Mouse (Mus musculus): ENCODE results near the gene 5730409E04Rik. TPM values are rescaled to one million over a fixed set of nuclear protein-coding genes. Genes with fewer than 3 reads are reported as not detected.

5730409E04Rik gene
- polyA plus RNA-seq, 1 experiment from 2014 or later, result 1.2 TPM

DNA sequence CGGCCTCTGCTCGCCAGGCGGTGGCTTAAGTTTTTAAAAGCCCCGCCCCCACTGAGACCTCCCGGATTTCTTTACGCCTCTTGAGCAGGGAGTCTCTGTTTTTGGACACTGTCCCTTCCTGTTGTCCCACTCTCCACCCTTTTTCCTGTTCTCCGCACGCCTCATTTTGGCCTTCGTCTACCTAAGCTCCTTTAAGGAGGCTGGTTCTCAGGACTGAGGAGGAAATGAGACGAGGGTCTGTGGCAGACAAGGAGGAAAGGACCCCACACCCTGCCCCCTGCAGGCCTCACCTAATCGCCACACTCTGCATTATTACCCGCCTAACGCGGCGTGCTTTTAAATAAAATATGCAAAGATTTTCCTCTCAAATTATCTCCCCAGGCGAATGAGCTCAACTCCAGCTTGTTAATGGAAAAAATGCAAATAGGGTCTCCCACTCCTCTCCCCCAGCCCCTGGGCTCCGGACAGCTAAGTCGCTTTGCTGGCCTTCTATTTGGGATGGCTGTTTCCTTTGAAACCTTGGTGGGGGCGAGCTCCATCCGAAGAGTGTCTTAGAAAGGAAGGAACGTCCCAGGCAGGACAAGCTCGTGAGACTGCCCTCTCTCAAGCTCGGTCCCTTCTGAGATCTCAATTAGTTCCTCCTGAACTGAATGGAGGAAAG is 17.5 kb downstream of the 5730409E04Rik start:
- Histone ChIP-seq H3K4me3 (ENCODE audit: low read depth, low read length) (0 out of 2 replicates have a peak overlapping the region, but pooled peaks have one; percentile 1), H3K4me2 (replicated peaks; ENCODE audit: low read depth) (peak overlapping the region; percentile 37), H3K9me3 (ENCODE audit: control insufficient read depth) (no peaks in the 10 kb centered on the region), H3K27me3 (replicated peaks; ENCODE audit: control insufficient read depth, insufficient read depth, low read length) (no peaks in the 10 kb centered on the region; the same call in 1 of the 2 replicates), H3K27ac (ENCODE audit: low read depth, low read length) (no peak overlapping the region), H3K9ac (ENCODE audit: low read depth, low read length) (no peak overlapping the region), H3K4me1 (replicated peaks; ENCODE audit: control insufficient read depth, insufficient read depth, low read length) (no peaks in the 10 kb centered on the region), H3K36me3 (ENCODE audit: control insufficient read depth, insufficient read depth) (no peaks in the 10 kb centered on the region)
- TF ChIP-seq CTCF (IDR thresholded peaks at IDR 0.05; ENCODE audit: low read depth), result peak; percentile 47
- ATAC-seq, result no peak
- WGBS, result 12% methylated on average over 23 of the region's 23 CpGs

DNA sequence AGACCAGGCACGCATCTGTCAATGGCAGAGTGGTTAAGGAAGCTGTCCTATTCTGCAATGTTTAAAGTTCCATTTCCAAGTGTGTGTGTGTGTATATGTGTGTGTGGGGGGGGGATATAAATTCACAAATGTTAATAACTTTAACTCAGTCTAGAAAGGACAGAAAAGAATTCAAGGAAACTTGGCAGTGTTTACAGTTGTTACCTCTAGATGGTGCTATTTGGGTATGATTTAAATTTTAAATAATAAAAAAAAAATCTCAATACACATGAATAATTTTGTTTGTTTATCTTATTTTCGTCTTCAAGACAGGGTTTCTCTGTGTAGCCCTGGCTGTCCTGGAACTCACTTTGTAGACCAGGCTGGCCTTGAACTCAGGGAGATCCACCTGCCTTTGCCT is 22.3 kb downstream of the 5730409E04Rik start:
- Histone ChIP-seq H3K4me3 (ENCODE audit: low read depth, low read length) (no peak overlapping the region), H3K4me1 (replicated peaks; ENCODE audit: control insufficient read depth, insufficient read depth, low read length) (no peaks in the 10 kb centered on the region), H3K27ac (ENCODE audit: low read depth, low read length) (no peak overlapping the region), H3K9me3 (ENCODE audit: control insufficient read depth) (no peaks in the 10 kb centered on the region), H3K9ac (ENCODE audit: low read depth, low read length) (no peak overlapping the region), H3K36me3 (ENCODE audit: control insufficient read depth, insufficient read depth) (no peaks in the 10 kb centered on the region), H3K4me2 (replicated peaks; ENCODE audit: low read depth) (no peak overlapping the region), H3K27me3 (replicated peaks; ENCODE audit: control insufficient read depth, insufficient read depth, low read length) (peaks cover 3% of the 10 kb centered on the region; the same call in 1 of the 2 replicates)
- ATAC-seq, result no peak
- 30% methylated on average over 2 of the region's 2 CpGs for WGBS
- TF ChIP-seq CTCF (IDR thresholded peaks at IDR 0.05; ENCODE audit: low read depth), result peak; percentile 34; the same call in 1 of the 2 replicates

DNA sequence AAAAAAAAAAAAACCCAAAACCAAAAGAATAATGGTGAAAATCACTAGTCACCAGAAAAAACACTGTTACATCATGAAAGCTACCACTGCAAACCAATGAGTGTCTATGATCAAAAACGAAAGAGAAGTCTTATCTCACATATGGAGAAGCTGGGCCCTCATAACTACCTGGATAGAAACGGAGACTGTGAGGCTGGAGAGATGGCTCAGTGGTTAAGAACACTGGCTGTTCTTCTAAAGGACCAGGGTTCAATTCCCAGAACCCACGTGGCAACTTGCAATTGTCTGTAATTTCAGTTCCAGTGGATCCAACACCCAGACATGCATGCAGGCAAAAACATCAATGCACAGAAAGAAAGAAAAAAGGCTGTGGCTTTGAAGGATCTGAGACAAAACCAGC is 23.1 kb downstream of the 5730409E04Rik start:
- Histone ChIP-seq H3K4me3 (ENCODE audit: low read depth, low read length) (no peak overlapping the region), H3K27ac (ENCODE audit: low read depth, low read length) (no peak overlapping the region), H3K4me2 (replicated peaks; ENCODE audit: low read depth) (no peak overlapping the region), H3K4me1 (replicated peaks; ENCODE audit: control insufficient read depth, insufficient read depth, low read length) (no peaks in the 10 kb centered on the region), H3K27me3 (replicated peaks; ENCODE audit: control insufficient read depth, insufficient read depth, low read length) (peaks cover 3% of the 10 kb centered on the region; the same call in 1 of the 2 replicates), H3K9me3 (ENCODE audit: control insufficient read depth) (no peaks in the 10 kb centered on the region), H3K9ac (ENCODE audit: low read depth, low read length) (no peak overlapping the region), H3K36me3 (ENCODE audit: control insufficient read depth, insufficient read depth) (no peaks in the 10 kb centered on the region)
- no peak for TF ChIP-seq CTCF (IDR thresholded peaks at IDR 0.05; ENCODE audit: low read depth)
- ATAC-seq, result no peak
- WGBS, result 58% methylated on average over 3 of the region's 3 CpGs

DNA sequence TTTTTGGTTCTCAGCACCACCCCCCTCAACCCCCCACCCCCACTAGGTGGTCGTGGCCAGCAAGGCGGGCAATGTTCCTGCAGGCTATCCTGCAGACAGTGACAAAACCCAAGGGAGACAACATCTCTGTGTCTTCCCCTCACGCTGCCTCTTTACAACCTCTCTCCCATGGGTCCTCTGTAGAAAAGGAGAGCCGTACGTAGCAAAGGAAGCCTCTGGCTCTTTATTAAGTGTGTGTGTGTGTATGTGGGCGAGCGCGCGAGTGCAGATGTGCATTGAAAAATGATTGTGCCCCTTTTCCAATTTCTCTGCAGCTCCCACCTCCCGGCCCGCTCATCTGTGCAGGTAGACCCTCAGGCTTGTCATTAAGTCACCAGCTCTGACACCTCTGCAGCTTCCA is 26.7 kb downstream of the 5730409E04Rik start:
- Histone ChIP-seq H3K9me3 (ENCODE audit: control insufficient read depth) (no peaks in the 10 kb centered on the region), H3K9ac (ENCODE audit: low read depth, low read length) (no peak overlapping the region), H3K4me3 (ENCODE audit: low read depth, low read length) (no peak overlapping the region), H3K27me3 (replicated peaks; ENCODE audit: control insufficient read depth, insufficient read depth, low read length) (0 out of 2 replicates have a peak, but pooled peaks cover 3% of the 10 kb centered on the region), H3K27ac (ENCODE audit: low read depth, low read length) (no peak overlapping the region), H3K36me3 (ENCODE audit: control insufficient read depth, insufficient read depth) (no peaks in the 10 kb centered on the region), H3K4me2 (replicated peaks; ENCODE audit: low read depth) (no peak overlapping the region), H3K4me1 (replicated peaks; ENCODE audit: control insufficient read depth, insufficient read depth, low read length) (no peaks in the 10 kb centered on the region)
- ATAC-seq, result no peak
- 26% methylated on average over 11 of the region's 11 CpGs for WGBS
- no peak for TF ChIP-seq CTCF (IDR thresholded peaks at IDR 0.05; ENCODE audit: low read depth)

DNA sequence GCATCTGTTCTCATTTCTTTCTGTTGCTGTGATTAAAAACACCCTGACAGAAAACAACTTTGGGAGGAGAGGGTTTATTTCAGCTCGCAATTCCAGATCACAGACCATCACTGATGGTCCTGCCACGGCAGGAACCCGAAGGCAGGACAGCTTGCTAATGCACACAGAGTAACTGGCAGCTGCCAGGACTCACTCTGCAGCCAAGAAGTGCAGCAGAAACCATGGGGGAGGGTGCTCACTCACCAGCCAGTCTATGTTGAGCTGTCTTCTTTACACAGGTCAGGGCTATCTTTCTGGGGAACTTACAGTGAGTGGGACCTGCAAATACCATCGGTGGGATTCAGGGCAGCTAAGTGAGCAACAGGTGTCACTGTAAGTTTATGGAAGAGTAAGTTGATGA is 27.8 kb downstream of the 5730409E04Rik start:
- H3K4me3 ChIP-seq (ENCODE audit: low read depth, low read length), result no peak overlapping the region
- no peak for ATAC-seq

DNA sequence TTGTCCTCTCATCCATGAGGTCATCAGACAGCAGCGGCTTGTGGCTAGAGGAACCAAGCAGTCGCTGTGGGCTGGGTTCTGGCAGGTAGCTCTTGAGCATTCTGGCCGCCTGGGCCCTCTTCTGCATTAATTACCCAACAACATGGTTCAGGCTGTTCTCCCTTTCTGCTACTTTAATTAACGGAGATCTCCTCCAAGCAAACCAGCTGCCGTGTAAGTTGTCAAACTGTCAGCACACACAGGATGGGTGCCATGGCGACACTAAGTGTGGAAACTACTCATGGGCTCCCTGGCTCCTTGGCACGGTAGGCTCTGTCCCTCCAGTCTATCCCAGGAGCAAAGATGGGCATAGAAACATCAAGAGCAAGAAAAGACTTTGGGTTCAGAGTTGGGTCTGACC is 29.7 kb downstream of the 5730409E04Rik start:
- Histone ChIP-seq H3K4me3 (ENCODE audit: low read depth, low read length) (no peak overlapping the region), H3K27me3 (replicated peaks; ENCODE audit: control insufficient read depth, insufficient read depth, low read length) (0 out of 2 replicates have a peak, but pooled peaks cover 3% of the 10 kb centered on the region), H3K9ac (ENCODE audit: low read depth, low read length) (no peak overlapping the region), H3K9me3 (ENCODE audit: control insufficient read depth) (no peaks in the 10 kb centered on the region), H3K4me2 (replicated peaks; ENCODE audit: low read depth) (no peak overlapping the region), H3K4me1 (replicated peaks; ENCODE audit: control insufficient read depth, insufficient read depth, low read length) (no peaks in the 10 kb centered on the region), H3K27ac (ENCODE audit: low read depth, low read length) (no peak overlapping the region), H3K36me3 (ENCODE audit: control insufficient read depth, insufficient read depth) (no peaks in the 10 kb centered on the region)
- 64% methylated on average over 7 of the region's 7 CpGs for WGBS
- TF ChIP-seq CTCF (IDR thresholded peaks at IDR 0.05; ENCODE audit: low read depth), result no peak
- no peak for ATAC-seq

More for the DNA sequence above, 27.8 kb downstream of the 5730409E04Rik start:
- 0 out of 2 replicates have a peak, but pooled peaks cover 3% of the 10 kb centered on the region for H3K27me3 ChIP-seq (replicated peaks; ENCODE audit: control insufficient read depth, insufficient read depth, low read length)
- H3K36me3 ChIP-seq (ENCODE audit: control insufficient read depth, insufficient read depth), result no peaks in the 10 kb centered on the region
- H3K9ac ChIP-seq (ENCODE audit: low read depth, low read length), result no peak overlapping the region
- no peaks in the 10 kb centered on the region for H3K4me1 ChIP-seq (replicated peaks; ENCODE audit: control insufficient read depth, insufficient read depth, low read length)
- WGBS, result 71% methylated on average over 4 of the region's 4 CpGs
- no peaks in the 10 kb centered on the region for H3K9me3 ChIP-seq (ENCODE audit: control insufficient read depth)
- no peak for TF ChIP-seq CTCF (IDR thresholded peaks at IDR 0.05; ENCODE audit: low read depth)
- no peak overlapping the region for H3K27ac ChIP-seq (ENCODE audit: low read depth, low read length)
- no peak overlapping the region for H3K4me2 ChIP-seq (replicated peaks; ENCODE audit: low read depth)
